Mouse (Mus musculus): ENCODE measurements around the gene Asb8.

The Asb8 gene

DNA sequence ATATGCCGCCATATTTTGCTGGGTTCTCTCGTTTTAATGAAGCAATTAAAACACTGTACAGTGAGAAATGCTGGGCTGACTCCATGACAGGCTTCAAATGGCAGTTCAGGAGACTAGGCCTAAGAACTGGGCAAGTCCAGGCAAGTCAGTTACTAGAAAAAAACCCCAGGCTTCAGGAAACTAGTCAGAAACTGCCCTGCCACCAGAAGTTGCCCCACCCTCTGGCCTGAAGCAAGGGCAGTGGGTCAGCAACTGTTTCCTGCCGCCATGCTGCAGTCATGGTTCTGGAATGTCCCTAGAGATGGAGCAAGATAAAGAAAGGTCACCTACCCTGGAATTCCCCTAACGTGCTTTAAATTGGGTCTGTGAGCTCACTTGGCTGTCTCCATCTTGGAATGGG lies 9.5 kb downstream of the Asb8 start:
- DNase-seq (ENCODE audit: low spot score) = no peak

DNA sequence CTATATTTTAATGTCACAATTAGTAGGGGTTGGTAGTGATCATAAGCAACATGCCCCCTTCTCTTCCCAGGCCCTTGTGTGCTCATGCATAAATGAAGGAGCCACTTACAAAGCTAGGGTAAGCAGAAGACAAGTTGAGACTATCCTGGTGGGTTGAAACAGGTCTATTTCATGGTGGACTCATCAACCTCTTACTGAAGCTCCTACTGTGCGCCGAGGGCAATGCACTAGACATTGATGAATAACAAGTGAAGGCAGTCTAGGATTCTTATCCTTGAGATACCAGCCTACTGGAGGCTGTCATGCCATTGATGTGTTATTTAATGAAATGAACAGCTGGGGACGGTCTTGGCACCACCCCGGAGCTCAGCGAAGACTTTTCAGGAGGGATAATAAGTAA lies 10.2 kb downstream of the Asb8 start:
- DNase-seq (ENCODE audit: low spot score) = no peak

DNA sequence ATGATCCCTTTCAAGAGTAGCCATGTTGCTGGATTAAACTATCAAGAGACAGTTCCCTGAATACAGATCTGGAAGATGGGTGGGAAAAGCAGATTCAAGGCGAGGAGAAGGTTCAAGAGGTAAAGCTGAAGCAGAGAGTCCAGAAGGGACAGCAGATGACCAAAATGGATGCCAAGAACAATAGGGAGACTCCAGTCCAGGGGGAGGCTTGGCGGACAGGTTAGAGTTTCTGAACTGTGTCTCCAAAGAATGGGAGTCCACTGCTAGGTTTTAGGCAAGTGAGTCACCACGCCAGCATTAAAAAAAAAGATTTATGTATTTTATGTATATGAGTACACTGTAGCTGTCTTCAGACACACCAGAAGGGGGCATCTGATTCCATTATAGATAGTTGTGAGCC lies 10.8 kb downstream of the Asb8 start:
- no peak for DNase-seq (ENCODE audit: low spot score)

DNA sequence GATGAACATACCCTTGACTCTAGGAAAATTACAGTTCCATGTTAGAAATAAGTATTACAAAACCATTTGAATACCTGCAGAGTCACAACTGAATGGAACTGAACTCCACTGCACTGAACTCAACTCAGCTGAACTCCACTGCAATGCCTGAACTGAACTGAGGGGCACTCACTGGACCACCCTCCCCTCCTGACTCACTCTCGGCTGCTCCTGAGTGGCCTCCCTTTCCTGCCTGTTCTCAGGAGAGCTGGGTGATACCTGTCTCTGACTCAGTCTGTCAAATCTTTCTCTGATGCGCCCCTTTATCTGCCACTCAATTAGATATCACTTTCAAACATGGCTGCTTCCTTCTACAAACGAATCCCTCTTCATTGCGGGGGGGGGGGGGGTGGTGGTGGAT lies 11.3 kb downstream of the Asb8 start:
- no peak for DNase-seq (ENCODE audit: low spot score)

DNA sequence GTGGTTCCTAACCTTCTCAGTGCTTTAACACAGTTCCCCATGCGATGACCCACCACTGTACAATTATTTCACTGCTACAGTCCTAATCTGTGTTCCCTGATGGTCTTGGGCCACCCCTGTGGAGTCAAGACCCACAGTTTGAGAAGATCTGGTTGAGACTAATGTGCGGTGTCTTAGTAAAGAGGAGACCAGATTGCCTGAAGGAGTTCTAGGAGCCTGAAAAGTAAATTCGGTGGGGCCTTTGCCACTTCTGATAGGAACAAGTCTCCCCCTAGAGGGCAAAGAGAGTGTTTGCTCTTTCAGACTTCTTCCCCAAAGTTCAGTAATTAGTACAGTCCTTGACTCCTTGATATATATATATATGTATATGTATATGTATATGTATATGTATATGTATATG lies 11.8 kb downstream of the Asb8 start:
- DNase-seq (ENCODE audit: low spot score) = no peak

DNA sequence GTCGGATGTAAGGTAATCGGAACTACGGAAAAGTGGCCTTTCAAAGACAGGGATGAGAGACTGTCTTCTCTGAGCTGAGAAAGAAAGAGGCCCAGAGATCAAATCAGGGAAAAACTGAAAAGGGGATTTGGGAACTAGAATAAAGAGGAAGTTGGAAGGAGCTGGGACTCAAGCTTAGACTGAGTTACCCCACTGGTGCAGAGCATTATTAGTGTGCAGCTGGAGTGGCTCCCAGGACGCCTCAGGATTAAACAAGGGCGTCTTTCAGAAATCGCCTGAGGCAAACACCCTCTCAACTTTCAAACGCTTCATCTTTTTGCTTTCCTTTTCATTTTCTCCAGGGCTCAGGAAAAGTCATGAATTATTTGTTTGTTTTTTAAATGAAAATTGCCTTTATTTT lies 12.5 kb downstream of the Asb8 start:
- no peak for DNase-seq (ENCODE audit: low spot score)

DNA sequence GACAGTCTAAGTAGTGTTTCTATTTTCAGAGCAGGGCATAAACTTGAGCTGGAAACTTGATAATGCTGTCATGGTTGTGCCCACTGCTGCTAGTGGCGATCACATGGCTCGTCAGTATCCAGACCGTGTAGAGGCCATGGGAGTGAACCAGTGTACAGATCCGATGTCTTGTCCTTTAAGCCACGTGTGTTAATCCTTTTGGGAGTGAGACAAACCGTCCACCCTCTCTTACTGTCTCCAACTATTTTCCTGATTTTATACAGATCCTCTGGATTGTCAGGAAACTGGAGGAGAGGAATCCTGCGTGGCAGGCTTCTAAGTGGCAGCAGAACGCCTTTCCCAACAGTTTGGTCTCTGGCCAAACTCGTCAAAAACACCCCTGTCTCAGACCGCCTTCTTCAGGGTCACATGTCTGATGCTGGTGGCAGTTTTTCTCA lies 16.2 kb downstream of the Asb8 start:
- no peak for DNase-seq (ENCODE audit: low spot score)

DNA sequence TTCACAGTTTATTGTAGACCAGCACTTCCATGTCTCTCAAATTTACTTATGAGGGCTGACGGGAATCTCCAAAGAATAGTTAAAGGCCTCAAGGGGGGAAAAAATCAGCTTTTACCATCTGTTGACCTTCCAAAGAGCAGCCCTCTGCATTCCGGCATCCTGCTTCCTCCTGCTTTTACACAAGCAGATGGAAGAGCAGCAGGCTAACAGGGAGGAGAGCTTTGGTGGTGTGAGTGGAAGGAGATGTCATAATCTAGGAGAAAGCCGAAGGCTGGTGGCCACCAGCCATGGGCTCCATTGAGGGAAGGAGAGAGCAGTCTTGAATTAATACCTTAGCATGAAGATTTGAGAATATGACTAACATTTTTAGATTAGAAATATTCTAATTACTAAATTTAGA lies 17.1 kb downstream of the Asb8 start:
- no peak for DNase-seq (ENCODE audit: low spot score)

DNA sequence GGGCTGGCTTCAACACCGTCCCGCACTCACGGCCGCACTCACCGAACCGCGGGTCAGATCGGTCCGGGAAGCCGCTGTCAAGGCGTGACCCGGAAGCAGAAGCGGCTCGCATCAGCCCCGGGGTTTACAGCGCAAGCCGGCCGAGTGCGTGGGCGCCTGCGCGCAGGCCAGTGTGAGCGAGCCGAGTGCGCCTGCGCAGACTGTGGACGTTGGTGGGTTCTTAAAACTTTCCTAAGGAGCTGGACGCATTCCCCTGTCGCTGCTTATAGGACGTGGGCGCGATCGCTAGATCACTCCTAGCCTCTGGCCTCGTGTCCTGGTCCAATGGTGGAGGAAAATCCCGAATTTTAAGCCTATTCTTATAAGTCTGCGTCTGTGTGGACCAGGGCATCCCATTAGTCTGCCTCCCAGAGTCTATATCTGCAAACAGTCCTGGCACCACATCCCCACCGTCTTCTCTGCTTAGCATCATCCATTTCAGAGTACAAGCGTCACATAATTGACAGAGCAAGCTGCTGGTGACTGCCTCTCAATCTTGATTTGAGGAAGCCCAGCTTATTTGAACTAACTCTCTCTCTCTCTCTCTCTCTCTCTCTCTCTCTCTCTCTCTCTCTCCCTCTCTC lies 19.8 kb downstream of the Asb8 start:
- DNase-seq (ENCODE audit: low spot score) = peak; percentile 86

DNA sequence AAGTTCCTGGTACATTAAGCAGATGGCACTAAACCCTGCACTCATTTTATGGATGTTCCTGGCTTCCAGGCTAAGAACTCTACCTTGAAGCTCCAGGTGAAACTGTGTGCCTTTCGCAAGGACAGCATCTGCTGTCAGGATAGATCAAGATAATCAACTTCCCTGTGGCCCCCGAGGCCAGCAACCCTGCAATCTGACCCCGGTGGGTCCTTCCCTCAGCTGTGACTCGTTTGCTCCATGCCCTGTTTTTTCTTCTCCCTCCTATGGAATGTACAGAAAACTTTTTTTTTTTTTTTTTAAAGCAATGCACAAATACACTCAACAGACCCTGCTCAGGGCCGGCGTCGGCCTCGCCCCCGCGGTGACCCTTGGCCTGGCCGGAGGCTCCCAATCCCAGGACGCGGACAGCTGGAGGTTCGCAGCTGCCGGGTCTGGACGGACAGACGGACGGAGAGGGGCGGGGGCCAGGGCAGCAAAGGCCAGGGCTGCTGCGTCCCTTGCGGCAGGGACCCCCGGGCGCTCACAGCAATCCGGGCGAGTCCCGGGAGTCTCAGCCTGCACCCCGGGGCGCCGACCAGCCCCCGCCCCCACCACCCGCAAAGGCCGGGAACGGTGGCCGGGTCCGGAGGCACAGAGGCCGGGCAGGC lies 20.4 kb downstream of the Asb8 start:
- no peak for DNase-seq (ENCODE audit: low spot score)

DNA sequence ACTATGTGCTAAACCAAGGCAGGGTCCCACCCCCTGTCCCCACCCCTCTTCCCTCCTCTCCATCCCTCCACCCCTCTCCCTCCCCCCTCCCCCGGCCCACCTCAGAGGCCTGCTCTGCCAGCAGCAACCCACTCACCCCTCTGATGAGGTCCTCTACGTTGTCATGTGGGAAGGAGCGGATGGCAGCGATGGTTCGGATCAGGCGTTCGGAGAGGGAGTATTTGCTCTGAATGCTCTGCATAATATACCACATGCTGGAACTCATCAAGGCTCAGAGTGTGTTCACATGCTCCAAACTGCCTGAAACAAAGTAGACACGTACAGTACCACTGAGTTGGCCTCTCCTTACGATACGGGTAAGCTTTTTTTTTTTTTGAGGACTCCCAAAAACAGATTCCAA lies 22.9 kb downstream of the Asb8 start:
- DNase-seq (ENCODE audit: low spot score) = no peak

DNA sequence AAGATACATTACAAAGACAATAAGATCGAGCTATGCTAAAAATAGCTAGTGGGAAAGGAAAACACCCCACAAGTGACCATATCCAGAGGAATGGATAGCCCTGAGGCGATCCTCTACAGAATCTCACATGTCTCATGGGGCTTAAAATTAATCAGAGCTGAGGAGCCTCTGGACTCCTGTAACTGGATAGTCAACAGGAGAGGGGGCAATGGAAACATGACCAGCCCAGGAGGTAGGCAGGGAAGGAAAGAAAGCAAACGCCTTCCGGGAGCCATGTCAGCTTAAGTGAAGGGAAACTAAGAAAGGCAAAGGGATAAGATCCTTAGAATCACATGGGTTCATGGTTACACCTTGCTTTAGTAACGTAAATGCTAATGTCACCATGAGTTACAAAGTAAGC lies 24.6 kb downstream of the Asb8 start:
- no peak for DNase-seq (ENCODE audit: low spot score)

DNA sequence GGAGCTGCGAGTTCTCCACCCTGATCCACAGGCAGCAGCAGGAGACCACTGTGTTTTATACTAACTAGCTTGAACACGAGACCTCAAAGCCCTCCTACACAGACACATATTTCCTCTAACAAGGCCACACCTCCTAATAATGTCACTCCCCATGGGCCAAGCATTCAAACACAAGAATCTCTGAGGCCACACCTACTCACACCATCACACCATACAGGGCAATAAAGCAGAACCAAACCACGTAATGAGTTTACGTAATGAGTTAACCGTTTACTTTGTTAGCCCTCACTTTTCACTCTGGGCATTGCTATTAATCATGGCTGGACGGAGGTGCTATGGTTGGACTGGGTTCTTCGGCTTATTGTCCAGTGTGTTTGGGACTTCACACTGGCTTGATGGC lies 25.7 kb downstream of the Asb8 start:
- no peak for DNase-seq (ENCODE audit: low spot score)

DNA sequence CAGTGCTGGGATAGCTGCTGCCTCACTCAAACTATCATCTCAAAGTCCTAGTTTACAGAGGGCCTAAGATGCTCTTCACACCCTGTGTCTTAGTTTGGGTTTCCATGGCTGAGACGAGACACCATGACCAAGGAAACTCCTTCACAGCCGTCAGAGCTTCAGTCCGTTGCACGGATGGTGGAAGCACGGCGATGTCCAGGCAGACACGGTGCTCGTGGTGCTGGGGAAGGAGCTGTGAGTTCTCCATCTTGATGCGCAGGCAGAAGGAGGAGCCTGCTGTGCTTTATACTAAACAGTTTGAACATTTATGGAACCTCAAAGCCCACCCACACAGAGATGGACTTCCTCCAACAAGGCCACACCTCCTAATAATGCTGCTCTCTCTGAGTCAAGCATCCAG lies 28.6 kb downstream of the Asb8 start:
- DNase-seq (ENCODE audit: low spot score) = no peak

DNA sequence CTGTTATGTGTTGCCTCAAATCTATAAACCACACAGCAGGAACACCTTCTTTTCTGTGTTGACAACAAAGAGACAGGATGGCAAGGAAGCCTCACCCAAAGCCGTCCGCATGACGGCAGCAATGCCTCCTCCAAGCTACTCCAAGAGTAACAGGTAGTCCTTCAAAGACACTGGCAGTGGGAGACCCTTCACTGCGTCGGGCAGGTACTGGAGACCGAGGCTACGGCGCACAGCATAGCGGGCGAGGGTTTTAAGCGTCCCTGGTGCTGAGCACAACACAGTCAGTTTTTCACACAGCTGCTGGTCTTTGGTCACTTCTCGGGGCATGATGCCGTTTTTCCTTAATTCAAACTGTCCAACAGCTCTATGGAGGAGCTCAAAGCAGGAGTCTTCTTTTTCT lies 29.8 kb downstream of the Asb8 start:
- DNase-seq (ENCODE audit: low spot score) = no peak

DNA sequence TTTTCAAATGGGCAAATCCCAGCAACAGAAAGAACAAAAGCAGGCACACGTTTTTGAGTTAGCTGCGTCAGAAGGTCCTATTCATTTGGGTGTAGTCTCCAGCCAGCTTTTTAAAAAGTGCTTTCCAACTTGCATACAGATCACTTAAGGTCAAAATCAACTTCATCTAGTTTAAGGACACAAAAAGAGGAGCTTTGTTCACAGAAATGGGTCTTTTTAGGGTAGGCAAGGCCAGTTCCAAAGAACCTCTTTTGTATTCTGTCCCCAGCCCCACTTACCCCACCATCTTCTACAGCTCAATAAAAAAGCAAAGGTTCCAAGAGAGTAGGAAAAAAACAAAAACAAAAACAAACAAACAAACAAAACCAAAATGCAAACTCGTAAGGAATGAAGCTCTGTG lies 30.8 kb downstream of the Asb8 start:
- no peak for DNase-seq (ENCODE audit: low spot score)

DNA sequence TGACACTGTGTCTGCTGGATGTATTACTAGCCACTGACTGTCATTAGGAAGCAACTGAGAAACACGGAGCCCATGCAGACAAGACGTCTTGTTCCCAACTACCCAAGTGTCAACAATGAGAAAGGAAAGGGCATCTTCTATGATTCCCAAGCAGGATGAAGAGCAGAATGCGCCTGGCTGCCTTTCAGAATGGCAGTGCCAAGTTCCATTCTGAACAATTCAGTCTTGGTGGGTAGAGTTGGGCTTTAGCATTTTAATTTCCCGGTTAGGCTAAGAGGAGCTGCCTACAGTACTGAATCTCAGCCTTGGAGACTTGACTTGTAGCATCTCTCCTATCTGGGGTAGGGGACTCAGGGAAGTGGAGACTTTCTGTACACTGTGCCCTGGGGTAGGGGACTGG lies 31.4 kb downstream of the Asb8 start:
- DNase-seq (ENCODE audit: low spot score) = no peak

DNA sequence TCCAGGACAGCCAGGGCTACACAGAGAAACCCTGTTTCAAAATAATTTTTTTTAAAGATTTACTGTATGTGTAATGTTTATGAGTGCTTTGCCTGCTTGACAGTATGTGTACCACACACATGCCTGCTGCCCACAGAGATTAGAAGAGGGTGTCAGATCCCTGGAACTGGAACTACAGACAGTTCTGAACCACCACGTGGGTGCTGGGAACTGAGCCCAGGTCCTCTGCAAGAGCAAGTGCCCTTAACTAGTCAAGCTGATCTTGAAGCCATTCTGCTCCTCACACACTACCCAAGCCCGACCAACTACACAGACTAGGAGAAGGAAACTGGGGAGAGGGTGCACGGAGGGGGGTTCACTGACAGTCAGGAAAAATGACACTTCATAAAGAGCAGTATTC lies 32.0 kb downstream of the Asb8 start:
- DNase-seq (ENCODE audit: low spot score) = no peak

DNA sequence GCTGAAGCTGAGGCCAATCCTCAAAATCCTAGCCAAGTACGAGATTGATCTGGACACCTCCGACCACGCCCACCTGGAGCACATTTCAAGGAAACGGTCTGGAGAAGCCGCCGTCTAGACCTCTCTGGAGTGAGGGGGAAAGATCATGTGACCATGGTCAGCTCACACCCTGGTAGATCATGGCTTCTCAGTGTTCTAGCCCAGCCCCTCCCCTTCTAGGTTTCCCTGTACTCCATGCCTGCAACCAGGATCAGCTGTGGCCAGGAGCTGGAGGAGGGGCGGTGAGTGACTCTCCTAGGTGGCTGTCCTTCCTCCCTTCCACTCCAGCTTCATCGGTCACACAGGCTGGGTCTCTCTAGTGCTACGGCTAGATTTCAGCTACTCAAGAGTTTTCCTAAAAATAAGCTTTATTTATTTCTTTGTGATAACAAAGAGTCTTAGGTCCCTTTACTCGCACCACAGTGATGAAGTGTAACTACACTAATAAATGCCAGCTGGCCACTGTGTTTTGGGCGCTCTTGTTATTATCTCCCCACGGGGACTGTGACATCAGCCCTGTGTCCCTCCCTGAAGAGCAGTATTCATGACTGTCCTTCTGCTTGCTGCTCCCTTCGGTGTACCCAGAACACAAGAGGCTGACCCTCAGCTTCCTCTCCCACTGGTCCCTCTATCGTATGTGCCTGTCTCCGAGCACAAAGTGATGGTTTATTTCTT lies 33.3 kb downstream of the Asb8 start:
- no peak for DNase-seq (ENCODE audit: low spot score)

DNA sequence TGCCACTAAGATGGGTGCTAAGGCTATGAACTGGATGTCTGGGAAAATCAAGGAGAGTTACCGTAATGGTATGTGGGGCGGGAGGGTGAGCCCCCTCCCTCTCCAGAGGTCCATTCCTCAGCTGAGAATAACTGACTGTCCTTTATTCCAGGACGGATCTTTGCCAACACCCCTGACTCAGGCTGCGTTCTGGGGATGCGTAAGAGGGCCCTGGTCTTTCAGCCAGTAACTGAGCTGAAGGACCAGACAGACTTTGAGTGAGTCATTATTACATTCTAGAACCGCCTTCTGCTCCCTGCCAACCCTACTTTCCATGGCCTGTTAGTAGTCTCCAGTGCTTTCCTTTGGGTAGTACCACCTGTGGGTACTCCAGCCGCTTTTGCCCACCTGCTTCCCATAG lies 34.0 kb downstream of the Asb8 start:
- no peak for DNase-seq (ENCODE audit: low spot score)

DNA sequence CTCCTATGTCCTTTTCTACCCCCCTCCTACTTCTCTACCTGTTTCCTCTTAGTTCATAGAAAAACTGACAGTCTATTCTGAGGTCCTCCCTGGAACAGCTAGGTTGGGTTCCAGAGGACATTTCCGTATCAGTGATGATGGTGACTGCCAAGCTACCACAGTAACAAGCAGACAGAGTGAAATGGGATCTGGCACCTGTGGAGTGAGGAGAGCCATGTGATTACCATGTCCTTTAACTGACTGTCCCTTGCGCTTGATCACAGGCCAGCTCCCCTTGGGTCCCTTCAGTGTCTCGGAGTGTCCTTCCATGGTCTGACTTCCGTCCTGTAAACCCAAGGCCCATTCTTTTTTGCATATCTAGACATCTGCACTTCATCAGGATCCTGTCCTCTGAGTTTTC lies 34.4 kb downstream of the Asb8 start:
- DNase-seq (ENCODE audit: low spot score) = no peak

DNA sequence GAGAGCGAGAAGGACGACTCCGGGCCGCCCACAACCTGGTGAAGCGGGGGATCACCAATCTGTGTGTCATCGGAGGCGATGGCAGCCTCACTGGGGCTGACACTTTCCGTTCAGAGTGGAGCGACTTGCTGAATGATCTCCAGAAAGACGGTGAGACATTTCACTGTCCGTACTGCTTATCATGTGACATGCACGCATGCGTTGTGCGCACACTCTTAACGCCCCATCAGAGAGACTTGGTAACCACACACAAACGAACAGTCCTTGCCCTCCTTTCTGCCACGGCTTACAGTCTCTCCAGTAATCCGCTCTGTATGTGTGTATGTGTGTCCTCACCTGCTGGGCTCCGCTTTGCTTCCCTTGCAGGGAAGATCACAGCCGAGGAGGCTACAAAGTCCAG lies 44.6 kb downstream of the Asb8 start:
- no peak for DNase-seq (ENCODE audit: low spot score)

DNA sequence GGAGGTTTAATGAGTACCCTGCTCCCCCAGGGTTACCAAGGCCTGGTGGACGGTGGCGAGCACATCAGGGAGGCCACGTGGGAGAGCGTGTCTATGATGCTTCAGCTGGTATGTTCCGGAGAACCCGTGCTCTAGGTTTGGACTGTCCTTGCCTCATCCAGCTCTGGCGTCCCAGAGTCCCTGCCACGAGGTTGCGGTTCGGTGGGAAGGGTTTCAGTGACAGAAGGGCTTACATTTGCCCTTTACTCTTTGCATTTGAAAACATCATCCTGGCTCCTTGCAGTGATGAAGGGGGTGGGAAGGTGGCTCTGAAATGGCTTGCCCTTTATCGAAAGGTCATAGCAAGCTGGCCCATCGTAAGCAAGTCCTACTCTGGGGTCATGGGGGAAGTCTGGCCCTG lies 46.1 kb downstream of the Asb8 start:
- DNase-seq (ENCODE audit: low spot score) = no peak

DNA sequence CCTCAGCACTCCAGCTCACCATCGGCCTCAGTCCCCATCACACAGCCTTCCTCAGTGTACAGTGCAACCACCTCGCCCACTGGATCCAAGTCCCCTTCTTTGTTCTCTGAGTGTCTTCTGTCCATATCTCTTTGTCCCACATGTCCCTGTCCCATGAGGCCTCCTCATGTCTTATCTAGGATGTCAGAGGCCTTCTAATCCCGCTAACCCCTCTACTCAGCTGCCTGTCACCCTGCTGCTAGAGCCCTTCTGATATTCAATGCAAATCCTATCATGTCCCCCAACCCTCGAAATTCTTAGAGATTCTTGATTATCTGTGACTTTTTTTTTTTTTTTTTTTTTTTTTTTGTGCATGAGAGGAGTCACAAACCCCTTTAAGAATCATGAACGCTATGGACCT lies 49.1 kb downstream of the Asb8 start:
- no peak for DNase-seq (ENCODE audit: low spot score)
